Mouse (Mus musculus): Measurements from ENCODE around the gene Teddm1b. TPM values are rescaled to one million over a fixed set of nuclear protein-coding genes. Genes with fewer than 3 reads are reported as not detected.

Gene Teddm1b
- polyA plus RNA-seq, 1 experiment: not detected

- no peak for DNase-seq (ENCODE audit: low read depth, low spot score)
- WGBS: under 1% methylated on average over 36 of the region's 36 CpGs
Observed at GRCm38 (mm10) chr1:153900381-153900780, 26.2 kb downstream of the Teddm1b start.

GRCm38 (mm10) chr1:153900860-153901730 is 26.9 kb downstream of the Teddm1b start:
- WGBS: 2% methylated on average over 25 of the region's 25 CpGs
- DNase-seq (ENCODE audit: low read depth, low spot score): no peak

- WGBS: 54% methylated on average over 13 of the region's 13 CpGs
- no peak for DNase-seq (ENCODE audit: low read depth, low spot score)
Observed at GRCm38 (mm10) chr1:153903006-153903405, 28.9 kb downstream of the Teddm1b start.

- WGBS: 60% methylated on average over 14 of the region's 14 CpGs
- DNase-seq (ENCODE audit: low read depth, low spot score): no peak
Observed at GRCm38 (mm10) chr1:153904236-153904635, 30.1 kb downstream of the Teddm1b start.

- WGBS: 87% methylated on average over 3 of the region's 3 CpGs
- DNase-seq (ENCODE audit: low read depth, low spot score): no peak
Observed at GRCm38 (mm10) chr1:153905884-153906283, 31.7 kb downstream of the Teddm1b start.

GRCm38 (mm10) chr1:153908208-153908607 is 34.1 kb downstream of the Teddm1b start:
- DNase-seq (ENCODE audit: low read depth, low spot score): no peak
- WGBS: 75% methylated on average over 6 of the region's 6 CpGs

- no peak for DNase-seq (ENCODE audit: low read depth, low spot score)
- 69% methylated on average over 4 of the region's 4 CpGs for WGBS
Observed at GRCm38 (mm10) chr1:153908741-153909140, 34.6 kb downstream of the Teddm1b start.

- DNase-seq (ENCODE audit: low read depth, low spot score): no peak
- 21% methylated on average over 10 of the region's 10 CpGs for WGBS
Observed at GRCm38 (mm10) chr1:153909213-153909962, 35.2 kb downstream of the Teddm1b start.

GRCm38 (mm10) chr1:153909963-153910291 is 35.8 kb downstream of the Teddm1b start:
- WGBS: 37% methylated on average over 9 of the region's 9 CpGs
- DNase-seq (ENCODE audit: low read depth, low spot score): no peak

- DNase-seq (ENCODE audit: low read depth, low spot score): no peak
- 39% methylated on average over 5 of the region's 5 CpGs for WGBS
Observed at GRCm38 (mm10) chr1:153910423-153910822, 36.3 kb downstream of the Teddm1b start.

- DNase-seq (ENCODE audit: low read depth, low spot score): no peak
- WGBS: 38% methylated on average over 6 of the region's 6 CpGs
Observed at GRCm38 (mm10) chr1:153911276-153911795, 37.2 kb downstream of the Teddm1b start.

GRCm38 (mm10) chr1:153913869-153914268 is 39.7 kb downstream of the Teddm1b start:
- WGBS: 69% methylated on average over 3 of the region's 3 CpGs
- no peak for DNase-seq (ENCODE audit: low read depth, low spot score)

GRCm38 (mm10) chr1:153918521-153919206 is 44.5 kb downstream of the Teddm1b start:
- DNase-seq (ENCODE audit: low read depth, low spot score): no peak
- 58% methylated on average over 3 of the region's 3 CpGs for WGBS

- WGBS: 94% methylated on average over 3 of the region's 3 CpGs
Observed at GRCm38 (mm10) chr1:153921642-153922041, 47.5 kb downstream of the Teddm1b start.

GRCm38 (mm10) chr1:153922571-153923021 is 48.5 kb downstream of the Teddm1b start:
- DNase-seq (ENCODE audit: low read depth, low spot score): no peak
- 42% methylated on average over 5 of the region's 5 CpGs for WGBS

More at GRCm38 (mm10) chr1:153921642-153922041, 47.5 kb downstream of the Teddm1b start:
- DNase-seq (ENCODE audit: low read depth, low spot score): no peak

GRCm38 (mm10) chr1:153924395-153925385 is 50.5 kb downstream of the Teddm1b start:
- DNase-seq (ENCODE audit: low read depth, low spot score): no peak
- WGBS: 28% methylated on average over 6 of the region's 6 CpGs

All from large intestine, adult 2 months (tissue).